Mouse (Mus musculus) MEL (cell line): ENCODE data around the gene Chrne. TPM values are rescaled to one million over a fixed set of nuclear protein-coding genes. Genes with fewer than 3 reads are reported as not detected.

ENCODE experiments used
- DNase-seq: peaks from one replicate; pipeline ENCODE4 v3.0.0; 2011; ENCODE audit warnings: low read depth, low spot score
- H3K27ac ChIP-seq: 2 replicates; pipeline ENCODE4 v1.5.1; 2012; ENCODE audit warnings: low read depth, mild to moderate bottlenecking, control low read depth, low read length, moderate library complexity; ENCODE audit not compliant: control insufficient read depth
- H3K27me3 ChIP-seq, 2 experiments: fragments of 150-350 bp in 1 of 2; sonication (generic) in 1 of 2; 2 replicates each; pipeline ENCODE4 v1.6.1; 2012; ENCODE audit warnings: low read length in 2 of 2, mild to moderate bottlenecking in 2 of 2, improper control_type of control experiment in 1 of 2, moderate library complexity in 1 of 2; ENCODE audit not compliant: insufficient read depth in 2 of 2, control insufficient read depth in 1 of 2
- H3K36me3 ChIP-seq, 2 experiments: 2 replicates each; pipeline ENCODE4 v1.6.1; 2012 to 2014; ENCODE audit warnings: low read length in 2 of 2, improper control_type of control experiment in 1 of 2, inconsistent platforms in 1 of 2, mild to moderate bottlenecking in 1 of 2; ENCODE audit not compliant: insufficient read depth in 2 of 2, control insufficient read depth in 1 of 2
- H3K4me1 ChIP-seq, 2 experiments: fragments of 150-350 bp in 1 of 2; sonication (generic) in 1 of 2; 2 replicates each; pipeline ENCODE4 v1.6.1; 2012; ENCODE audit warnings: low read length in 2 of 2, improper control_type of control experiment in 1 of 2, mild to moderate bottlenecking in 1 of 2; ENCODE audit not compliant: insufficient read depth in 2 of 2, control insufficient read depth in 1 of 2
- H3K4me3 ChIP-seq, 2 experiments: fragments of 150-350 bp in 1 of 2; sonication (generic) in 1 of 2; 2 replicates each; pipeline ENCODE4 v1.5.1; 2012; ENCODE audit warnings: low read depth in 2 of 2, low read length in 2 of 2, mild to moderate bottlenecking in 2 of 2, moderate library complexity in 2 of 2, control low read depth in 1 of 2, improper control_type of control experiment in 1 of 2; ENCODE audit not compliant: control insufficient read depth in 1 of 2, insufficient read depth in 1 of 2
- H3K79me2 ChIP-seq: 2 replicates; pipeline ENCODE4 v1.6.1; 2012; ENCODE audit warnings: mild to moderate bottlenecking, low read length, moderate library complexity; ENCODE audit not compliant: control insufficient read depth, poor library complexity, insufficient read depth
- H3K9ac ChIP-seq: 2 replicates; pipeline ENCODE4 v1.6.1; 2012; ENCODE audit warnings: low read depth, mild to moderate bottlenecking, control low read depth, low read length, moderate library complexity; ENCODE audit not compliant: control insufficient read depth, poor library complexity, severe bottlenecking
- H3K9me3 ChIP-seq: fragments of 150-350 bp; sonication (generic); replicated peaks from 2 replicates; pipeline ENCODE4 v1.6.1; 2012; ENCODE audit warnings: mild to moderate bottlenecking, low read length, improper control_type of control experiment, moderate library complexity; ENCODE audit not compliant: insufficient read depth
- ELF1 ChIP-seq: IDR thresholded peaks from 2 replicates; pipeline ENCODE4 v1.6.1; 2014; ENCODE audit warnings: low read depth, mild to moderate bottlenecking, inconsistent platforms, low read length, improper control_type of control experiment, moderate library complexity
- EP300 ChIP-seq, 2 experiments: IDR thresholded peaks; 2 replicates each; pipeline ENCODE4 v1.6.1; 2011; ENCODE audit warnings: improper control_type of control experiment in 2 of 2, low read length in 2 of 2, low read depth in 1 of 2, mild to moderate bottlenecking in 1 of 2
- GABPA ChIP-seq: IDR thresholded peaks from 2 replicates; pipeline ENCODE4 v1.6.1; 2012; ENCODE audit warnings: low read depth, mild to moderate bottlenecking, inconsistent platforms, low read length, improper control_type of control experiment, moderate library complexity
- KAT2A ChIP-seq: conservative IDR thresholded peaks from 2 replicates; pipeline ENCODE4 v1.6.1; 2012; ENCODE audit warnings: low read depth, low read length, improper control_type of control experiment, inconsistent platforms
- MAX ChIP-seq: IDR thresholded peaks from 2 replicates; pipeline ENCODE4 v1.6.1; 2011; ENCODE audit warnings: low read length, improper control_type of control experiment
- MAZ ChIP-seq: IDR thresholded peaks from 2 replicates; pipeline ENCODE4 v1.6.1; 2012; ENCODE audit warnings: low read depth, mild to moderate bottlenecking, inconsistent platforms, low read length, improper control_type of control experiment
- MEF2A ChIP-seq: IDR thresholded peaks from 2 replicates; pipeline ENCODE4 v1.6.1; 2014; ENCODE audit warnings: low read depth, mild to moderate bottlenecking, inconsistent platforms, low read length, improper control_type of control experiment; ENCODE audit not compliant: poor library complexity, insufficient replicate concordance, severe bottlenecking; ENCODE audit errors: extremely low read depth
- MYC ChIP-seq: IDR thresholded peaks from 2 replicates; pipeline ENCODE4 v1.6.1; 2011; ENCODE audit warnings: low read depth, mild to moderate bottlenecking, low read length, improper control_type of control experiment, moderate library complexity
- POLR2A ChIP-seq, 2 experiments: IDR thresholded peaks; 2 replicates each; pipeline ENCODE4 v1.6.1; 2011 to 2012; ENCODE audit warnings: low read length in 2 of 2, mild to moderate bottlenecking in 2 of 2, control low read depth in 1 of 2, improper control_type of control experiment in 1 of 2, low read depth in 1 of 2, moderate library complexity in 1 of 2; ENCODE audit not compliant: control insufficient read depth in 1 of 2, insufficient read depth in 1 of 2, poor library complexity in 1 of 2
- RCOR1 ChIP-seq: IDR thresholded peaks from 2 replicates; pipeline ENCODE4 v1.6.1; 2012; ENCODE audit warnings: low read depth, mild to moderate bottlenecking, inconsistent platforms, low read length, improper control_type of control experiment
- SMC3 ChIP-seq: IDR thresholded peaks from 2 replicates; pipeline ENCODE4 v1.6.1; 2011; ENCODE audit warnings: low read depth, low read length, improper control_type of control experiment
- TCF12 ChIP-seq: IDR thresholded peaks from 2 replicates; pipeline ENCODE4 v1.6.1; 2014; ENCODE audit warnings: low read depth, mild to moderate bottlenecking, inconsistent platforms, low read length, improper control_type of control experiment, moderate library complexity
- ZMIZ1 ChIP-seq: IDR thresholded peaks from 2 replicates; pipeline ENCODE4 v1.6.1; 2012; ENCODE audit warnings: low read depth, mild to moderate bottlenecking, inconsistent platforms, low read length, improper control_type of control experiment, moderate library complexity
- ZNF384 ChIP-seq: IDR thresholded peaks from 2 replicates; pipeline ENCODE4 v1.6.1; 2012; ENCODE audit warnings: low read depth, mild to moderate bottlenecking, inconsistent platforms, low read length, improper control_type of control experiment
- polyA plus RNA-seq, 2 experiments: library from polyadenylated mRNA; stranded (reverse) in 1 of 2; unstranded in 1 of 2; fragments of >175 nt in 1 of 2; fragments of >200 nt in 1 of 2; gene quantifications; 2 replicates each; pipeline versions ENCODE4 v1.2.1 to v1.2.4; 2012; ENCODE audit warnings: low replicate concordance in 2 of 2, low read depth in 1 of 2; ENCODE audit not compliant: insufficient read length in 2 of 2, insufficient read depth in 1 of 2, missing spikeins in 1 of 2
- total RNA-seq: library from RNA; depleted of rRNA; stranded (reverse); fragments of 300-350 nt; gene quantifications from 2 replicates; pipeline ENCODE4 v1.2.3, GENCODE M21; 2012

Gene Chrne
- total and polyA plus RNA-seq, 3 experiments = 0.33 to 0.54 TPM; not detected in 1

- 0 out of 2 replicates have a peak, but pooled peaks have one; percentile 25 for TF ChIP-seq MEF2A
- peak; percentile 38 for TF ChIP-seq TCF12
- TF ChIP-seq KAT2A = no peak
- TF ChIP-seq ZMIZ1 = no peak; the same call in 1 of the 2 replicates
- TF ChIP-seq MAX = peak; percentile 34; the same call in 1 of the 2 replicates
- peak in 1 of 2 experiments; percentile 41; a peak in 3 of 4 replicates for TF ChIP-seq POLR2A (IDR thresholded peaks at IDR 0.05; ENCODE audit: control insufficient read depth in 1 of 2, insufficient read depth in 1 of 2, low read depth in 1 of 2, low read length in 2 of 2, poor library complexity in 1 of 2)
- no peak for TF ChIP-seq ZNF384
- peak; percentile 76; the same call in 1 of the 2 replicates for TF ChIP-seq MAZ
- TF ChIP-seq GABPA = no peak
- no peak for TF ChIP-seq RCOR1
Observed at GRCm38 (mm10) chr11:70653345-70654197, 34.6 kb upstream of the Chrne start (continued).

GRCm38 (mm10) chr11:70652884-70653344, 33.9 kb upstream of the Chrne start:
- peak overlapping the region; percentile 73 for H3K27ac ChIP-seq
- peak; percentile 17; the same call in 1 of the 2 replicates for TF ChIP-seq ZMIZ1
- 0 out of 2 replicates have a peak, but pooled peaks have one; percentile 3 for TF ChIP-seq SMC3
- TF ChIP-seq TCF12 = no peak; the same call in 1 of the 2 replicates
- TF ChIP-seq ELF1 = no peak
- TF ChIP-seq MYC = 0 out of 2 replicates have a peak, but pooled peaks have one; percentile 10
- peak; percentile 74 for TF ChIP-seq MAZ
- peak in 1 of 2 experiments; percentile 23; a peak in 2 of 4 replicates for TF ChIP-seq EP300 (IDR thresholded peaks at IDR 0.05; ENCODE audit: low read depth in 1 of 2, low read length in 2 of 2)
- peaks cover 14 to 54% of the 10 kb centered on the region in 2 experiments for H3K4me1 ChIP-seq
- H3K9ac ChIP-seq = peak overlapping the region; percentile 99
- H3K79me2 ChIP-seq = peaks cover 71% of the 10 kb centered on the region
- H3K9me3 ChIP-seq = no peaks in the 10 kb centered on the region
- H3K4me3 ChIP-seq = peak overlapping the region; percentile 96 to 98
- peaks cover 17 to 54% of the 10 kb centered on the region in 2 experiments for H3K36me3 ChIP-seq
- DNase-seq = peak; percentile 85
- H3K27me3 ChIP-seq = no peaks in the 10 kb centered on the region
